Mouse (Mus musculus) embryonic facial prominence, embryonic 14.5 days (tissue): Measurements from ENCODE around the gene Pus7. TPM values are rescaled to one million over a fixed set of nuclear protein-coding genes. Genes with fewer than 3 reads are reported as not detected.

Experiments
- ATAC-seq: fragments of 200-750 bp; cut with Nextera tagmentation; 2 replicates; pipeline ENCODE4 v1.8.0; 2017; ENCODE audit warnings: low read depth, moderate number of reproducible peaks, moderate TSS enrichment
- DNase-seq: peaks from one replicate; pipeline ENCODE4 v3.0.0-alpha.2; 2015; ENCODE audit warnings: low spot score
- H3K27ac ChIP-seq: fragments of 300-500 bp; sonication (generic); replicated peaks from 2 replicates; pipeline ENCODE4 v1.5.1; 2014; ENCODE audit warnings: low read depth, mild to moderate bottlenecking, low read length, moderate library complexity
- H3K27me3 ChIP-seq: fragments of 300-500 bp; sonication (generic); replicated peaks from 2 replicates; pipeline ENCODE4 v1.6.1; 2014; ENCODE audit warnings: low read length; ENCODE audit not compliant: control insufficient read depth, insufficient read depth
- H3K36me3 ChIP-seq: fragments of 300-500 bp; sonication (generic); 2 replicates; pipeline ENCODE4 v1.6.1; 2014; ENCODE audit warnings: low read length, mixed read lengths; ENCODE audit not compliant: control insufficient read depth, insufficient read depth
- H3K4me1 ChIP-seq: fragments of 300-500 bp; sonication (generic); 2 replicates; pipeline ENCODE4 v1.6.1; 2014; ENCODE audit warnings: antibody characterized with exemption, low read length; ENCODE audit not compliant: control insufficient read depth, insufficient read depth
- H3K4me2 ChIP-seq: fragments of 300-500 bp; sonication (generic); 2 replicates; pipeline ENCODE4 v1.6.1; 2014; ENCODE audit warnings: low read depth, mild to moderate bottlenecking, low read length, moderate library complexity, mixed read lengths
- H3K4me3 ChIP-seq: fragments of 300-500 bp; sonication (generic); 2 replicates; pipeline ENCODE4 v1.5.1; 2014; ENCODE audit warnings: low read depth, mild to moderate bottlenecking, low read length
- H3K9ac ChIP-seq: fragments of 300-500 bp; sonication (generic); 2 replicates; pipeline ENCODE4 v1.6.1; 2014; ENCODE audit warnings: low read depth, mild to moderate bottlenecking, low read length, moderate library complexity, mixed read lengths
- H3K9me3 ChIP-seq: fragments of 300-500 bp; sonication (generic); 2 replicates; pipeline ENCODE4 v1.6.1; 2016; ENCODE audit warnings: low read length; ENCODE audit not compliant: control insufficient read depth
- WGBS: fragments of 180-500 bp; shearing (Covaris S2); extraction: QIAGEN DNeasy Blood & Tissue Kit; methylation state at CpG from one replicate; pipeline ENCODE4 v1.1.7; 2014; 5-methylcytosine and 5-hydroxymethylcytosine counted together
- polyA plus RNA-seq: library from polyadenylated mRNA; unstranded; fragments of >200 nt; fragmentation: Nextera tagmentation; extraction: Ambion mirVana; gene quantifications from 2 replicates; pipeline ENCODE4 v1.2.1, GENCODE M21; 2014

The Pus7 gene
- polyA plus RNA-seq, 1 experiment from 2014 or later, result 24.5 TPM

DNA sequence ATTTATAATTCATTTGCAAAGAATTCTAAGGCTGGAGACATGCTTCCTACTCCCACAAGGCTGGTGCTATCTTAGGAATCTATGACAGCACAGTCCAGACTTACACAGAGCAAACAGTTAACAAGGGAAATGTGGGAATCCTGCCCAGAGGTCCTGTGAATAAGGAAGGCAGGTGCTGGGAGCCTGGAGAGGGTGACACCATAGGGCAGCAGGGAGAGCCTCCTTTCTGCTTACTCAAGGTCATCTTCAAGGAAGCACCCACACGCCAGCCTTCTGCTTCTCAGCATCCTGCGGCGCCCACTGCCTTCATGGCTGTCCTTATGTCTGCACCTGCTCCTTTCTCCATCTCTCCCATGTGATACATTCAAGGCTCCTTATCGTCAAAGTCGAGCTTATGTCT lies 19.0 kb downstream of the Pus7 start:
- Histone ChIP-seq H3K27me3 (no peaks in the 10 kb centered on the region), H3K27ac (no peak overlapping the region), H3K4me3 (no peak overlapping the region), H3K9me3 (no peaks in the 10 kb centered on the region), H3K9ac (no peak overlapping the region), H3K36me3 (peaks cover 54% of the 10 kb centered on the region), H3K4me1 (no peaks in the 10 kb centered on the region), H3K4me2 (no peak overlapping the region)
- WGBS, result 99% methylated on average over 5 of the region's 5 CpGs
- ATAC-seq (no peak), DNase-seq (no peak)

DNA sequence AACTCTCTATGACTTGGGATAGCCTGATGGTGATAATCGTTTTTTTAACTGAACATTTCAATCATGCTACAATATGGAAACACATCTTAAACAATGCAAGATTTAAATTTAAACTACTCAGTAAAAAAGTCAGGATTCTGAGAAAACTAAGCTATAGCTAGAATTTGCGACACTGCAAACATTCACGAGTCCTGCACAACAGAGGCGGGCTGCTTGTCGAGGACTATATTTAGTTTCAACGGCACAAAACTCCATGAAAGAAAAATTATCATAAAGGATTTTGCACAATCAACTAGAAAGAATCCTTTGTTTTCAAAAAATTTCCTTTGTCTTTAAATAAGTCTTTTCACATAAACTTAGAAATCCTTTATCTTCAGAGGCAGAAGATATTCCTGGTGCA lies 21.0 kb downstream of the Pus7 start:
- Histone ChIP-seq H3K27ac (no peak overlapping the region), H3K4me2 (no peak overlapping the region), H3K9ac (no peak overlapping the region), H3K4me3 (no peak overlapping the region), H3K4me1 (no peaks in the 10 kb centered on the region), H3K36me3 (peaks cover 65% of the 10 kb centered on the region), H3K27me3 (no peaks in the 10 kb centered on the region), H3K9me3 (no peaks in the 10 kb centered on the region)
- no peak for DNase-seq
- ATAC-seq, result no peak
- 89% methylated on average over 6 of the region's 6 CpGs for WGBS

DNA sequence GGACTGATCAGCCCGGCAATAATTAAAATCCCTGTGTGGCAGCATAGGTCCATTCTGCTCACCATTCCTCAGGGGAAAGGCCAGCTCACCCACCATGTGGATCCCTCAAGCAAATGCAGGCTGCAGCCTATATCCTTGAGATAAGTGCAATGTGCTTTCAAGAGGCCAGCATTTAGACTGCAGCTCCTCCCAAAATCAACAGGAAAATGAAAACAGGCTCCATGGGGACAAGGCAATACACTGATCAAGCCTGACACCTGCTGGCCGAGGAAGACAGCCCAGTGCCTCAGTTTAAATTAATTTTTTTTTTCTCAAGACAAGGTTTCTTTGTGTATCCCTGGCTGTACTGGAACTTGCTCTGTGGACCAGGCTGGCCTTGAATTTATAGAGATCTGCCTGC lies 24.9 kb downstream of the Pus7 start:
- Histone ChIP-seq H3K4me1 (no peaks in the 10 kb centered on the region), H3K4me2 (no peak overlapping the region), H3K9me3 (no peaks in the 10 kb centered on the region), H3K4me3 (no peak overlapping the region), H3K27ac (no peak overlapping the region), H3K9ac (no peak overlapping the region), H3K27me3 (no peaks in the 10 kb centered on the region), H3K36me3 (peaks cover 78% of the 10 kb centered on the region)
- WGBS, result 52% methylated on average over 2 of the region's 2 CpGs
- DNase-seq (peak; percentile 51), ATAC-seq (0 out of 2 replicates have a peak, but pooled peaks have one; percentile 22)

DNA sequence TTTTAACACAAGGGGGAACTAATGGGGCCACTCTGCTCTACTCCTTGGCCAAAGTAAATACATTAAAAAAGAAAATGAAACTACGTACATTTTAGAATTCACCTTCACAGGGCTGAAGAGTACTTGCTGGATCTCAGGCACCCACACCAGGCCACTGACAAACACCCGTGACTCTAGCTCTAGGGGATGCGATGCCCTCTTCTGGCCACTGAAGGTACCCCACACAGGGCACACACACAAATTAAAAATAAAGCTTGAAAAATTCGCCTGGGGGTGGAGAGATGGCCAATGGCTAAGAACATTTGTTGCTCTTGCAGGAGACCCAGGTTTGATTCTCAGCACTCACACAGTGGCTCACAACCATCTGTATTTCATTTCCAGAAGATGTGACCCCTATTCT lies 27.1 kb downstream of the Pus7 start:
- Histone ChIP-seq H3K9me3 (no peaks in the 10 kb centered on the region), H3K4me2 (no peak overlapping the region), H3K4me1 (no peaks in the 10 kb centered on the region), H3K27me3 (no peaks in the 10 kb centered on the region), H3K4me3 (no peak overlapping the region), H3K9ac (no peak overlapping the region), H3K27ac (no peak overlapping the region), H3K36me3 (peaks cover 70% of the 10 kb centered on the region)
- 94% methylated on average over 4 of the region's 4 CpGs for WGBS
- DNase-seq (no peak), ATAC-seq (no peak)

DNA sequence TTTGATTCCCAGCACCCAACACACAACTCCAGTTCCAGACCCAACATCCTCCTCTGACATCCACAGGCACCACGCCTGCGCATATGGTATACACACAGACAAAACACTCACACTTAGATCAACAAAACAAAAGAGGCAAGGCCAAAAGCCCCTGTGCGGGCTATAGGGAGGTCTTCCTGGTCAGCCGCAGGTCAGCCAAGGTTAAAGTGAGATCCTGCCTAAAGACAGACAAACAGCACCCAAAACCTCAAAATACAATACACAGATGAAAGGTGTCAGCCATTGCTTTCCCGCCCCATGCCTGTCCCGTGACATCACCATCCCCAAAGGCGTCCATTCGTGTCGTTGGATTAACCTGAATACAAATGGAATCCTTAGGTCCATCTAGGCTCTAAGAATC lies 27.9 kb downstream of the Pus7 start:
- Histone ChIP-seq H3K4me2 (no peak overlapping the region), H3K36me3 (peaks cover 72% of the 10 kb centered on the region), H3K9ac (no peak overlapping the region), H3K4me1 (no peaks in the 10 kb centered on the region), H3K27ac (no peak overlapping the region), H3K4me3 (no peak overlapping the region), H3K27me3 (no peaks in the 10 kb centered on the region), H3K9me3 (no peaks in the 10 kb centered on the region)
- ATAC-seq (no peak), DNase-seq (no peak)
- WGBS, result 96% methylated on average over 9 of the region's 9 CpGs

DNA sequence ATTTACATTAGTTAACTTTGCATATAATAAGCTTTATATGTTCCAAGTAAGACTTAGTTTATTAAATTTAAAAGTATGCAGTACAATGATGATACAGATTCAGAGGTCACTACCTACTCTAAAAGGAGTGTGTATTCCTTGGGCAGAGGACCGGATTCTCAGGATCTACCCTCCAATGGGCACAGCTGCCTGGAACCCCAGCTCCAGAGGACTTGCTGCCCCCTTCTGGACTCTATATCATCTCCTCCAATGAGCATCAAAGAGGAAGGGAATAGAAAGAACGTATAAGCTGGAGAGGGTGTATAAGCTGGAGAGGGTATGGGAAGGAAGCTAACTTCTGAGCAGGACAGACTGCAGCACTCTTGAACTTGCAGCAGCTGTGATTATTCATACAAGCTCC lies 33.6 kb downstream of the Pus7 start:
- no peak overlapping the region for H3K4me3 ChIP-seq
- ATAC-seq (no peak), DNase-seq (no peak)
- 78% methylated on average over 2 of the region's 2 CpGs for WGBS
- no peaks in the 10 kb centered on the region for H3K9me3 ChIP-seq
- no peaks in the 10 kb centered on the region for H3K27me3 ChIP-seq
- H3K4me2 ChIP-seq, result no peak overlapping the region
- H3K36me3 ChIP-seq, result peaks cover 58% of the 10 kb centered on the region
- H3K4me1 ChIP-seq, result no peaks in the 10 kb centered on the region
- no peak overlapping the region for H3K9ac ChIP-seq
- no peak overlapping the region for H3K27ac ChIP-seq

DNA sequence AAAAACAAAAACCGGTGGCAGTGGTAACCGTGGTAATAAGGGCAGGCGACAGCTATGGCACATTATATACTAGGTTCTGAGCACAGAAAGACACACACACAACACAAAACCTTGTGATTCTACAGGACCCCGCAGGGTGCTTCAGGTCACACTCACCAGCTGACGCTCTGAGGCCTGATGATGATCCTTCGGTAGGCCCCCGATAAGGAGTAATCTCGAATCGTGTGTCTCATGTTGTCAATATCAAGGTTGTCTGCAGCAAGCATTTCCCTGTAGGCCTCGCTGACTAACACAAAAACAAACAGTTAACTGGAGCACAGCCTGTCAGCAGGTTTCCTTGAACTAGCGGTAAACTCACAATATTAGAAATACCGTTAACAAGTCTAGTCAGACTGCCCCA lies 40.2 kb downstream of the Pus7 start:
- Histone ChIP-seq H3K9ac (no peak overlapping the region), H3K4me1 (no peaks in the 10 kb centered on the region), H3K9me3 (no peaks in the 10 kb centered on the region), H3K27ac (no peak overlapping the region), H3K4me2 (no peak overlapping the region), H3K27me3 (no peaks in the 10 kb centered on the region), H3K36me3 (peaks cover 80% of the 10 kb centered on the region), H3K4me3 (no peak overlapping the region)
- 93% methylated on average over 12 of the region's 12 CpGs for whole genome bisulfite sequencing
- no peak for ATAC-seq
- no peak for DNase-seq

DNA sequence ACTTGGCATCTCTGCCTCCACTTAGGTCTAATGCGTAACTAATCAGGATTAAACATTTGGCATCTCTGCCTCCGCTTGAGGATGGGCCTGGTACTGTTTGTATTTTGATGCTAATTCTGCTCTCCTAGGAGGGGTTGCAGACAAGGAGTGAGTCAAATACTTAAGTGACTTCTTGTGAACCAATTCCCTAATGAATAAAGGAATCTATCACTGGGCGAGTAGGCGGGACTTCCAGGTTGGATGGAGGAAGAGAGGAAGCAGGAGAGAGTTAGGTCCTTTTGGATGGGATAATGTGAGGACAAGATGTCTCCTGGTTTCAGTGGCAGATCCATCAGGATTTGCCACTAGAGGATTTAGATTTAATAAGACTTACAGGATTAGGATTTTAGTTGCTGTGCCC lies 46.4 kb downstream of the Pus7 start:
- H3K9me3 ChIP-seq, result no peaks in the 10 kb centered on the region
- no peaks in the 10 kb centered on the region for H3K27me3 ChIP-seq
- H3K27ac ChIP-seq, result no peak overlapping the region
- peaks cover 20% of the 10 kb centered on the region for H3K36me3 ChIP-seq
- H3K4me3 ChIP-seq, result no peak overlapping the region
- H3K4me2 ChIP-seq, result no peak overlapping the region
- no peaks in the 10 kb centered on the region for H3K4me1 ChIP-seq
- DNase-seq (no peak), ATAC-seq (no peak)
- WGBS, result 80% methylated on average over 4 of the region's 4 CpGs
- no peak overlapping the region for H3K9ac ChIP-seq

DNA sequence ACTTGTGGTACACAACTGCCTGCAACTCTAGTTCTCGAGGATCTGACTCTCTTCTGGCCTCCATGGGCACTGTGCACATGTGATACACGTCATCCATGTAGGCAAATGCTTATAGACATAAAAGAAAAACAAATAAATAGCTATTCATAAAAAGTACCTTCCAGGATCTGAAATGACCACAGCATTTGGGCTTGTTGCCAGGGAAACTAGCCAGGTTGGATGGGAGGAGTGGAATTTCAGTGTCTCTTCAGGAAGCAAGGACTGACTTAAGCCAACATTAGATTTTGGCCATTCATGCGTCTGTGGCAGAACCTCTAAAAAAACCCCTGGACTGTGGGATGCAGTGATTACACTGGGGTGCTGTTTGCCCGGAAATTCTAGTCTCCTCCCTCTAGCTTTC lies 47.1 kb downstream of the Pus7 start:
- Histone ChIP-seq H3K9ac (no peak overlapping the region), H3K4me1 (no peaks in the 10 kb centered on the region), H3K27ac (no peak overlapping the region), H3K9me3 (no peaks in the 10 kb centered on the region), H3K27me3 (no peaks in the 10 kb centered on the region), H3K4me2 (no peak overlapping the region), H3K36me3 (peaks cover 13% of the 10 kb centered on the region; the same call in 1 of the 2 replicates), H3K4me3 (no peak overlapping the region)
- ATAC-seq, result no peak
- WGBS, result 59% methylated on average over 4 of the region's 4 CpGs
- DNase-seq, result peak; percentile 6
